Mouse (Mus musculus) stomach, postnatal 0 days (tissue): ENCODE results near the gene Mettl1.

Experiments used
- CTCF ChIP-seq: IDR thresholded peaks from 2 replicates; pipeline ENCODE4 v1.5.1; 2016; ENCODE audit warnings: antibody characterized with exemption, low read depth, mild to moderate bottlenecking, moderate library complexity
- EP300 ChIP-seq: optimal IDR thresholded peaks from 2 replicates; pipeline ENCODE3; 2016; ENCODE audit warnings: antibody characterized with exemption

DNA sequence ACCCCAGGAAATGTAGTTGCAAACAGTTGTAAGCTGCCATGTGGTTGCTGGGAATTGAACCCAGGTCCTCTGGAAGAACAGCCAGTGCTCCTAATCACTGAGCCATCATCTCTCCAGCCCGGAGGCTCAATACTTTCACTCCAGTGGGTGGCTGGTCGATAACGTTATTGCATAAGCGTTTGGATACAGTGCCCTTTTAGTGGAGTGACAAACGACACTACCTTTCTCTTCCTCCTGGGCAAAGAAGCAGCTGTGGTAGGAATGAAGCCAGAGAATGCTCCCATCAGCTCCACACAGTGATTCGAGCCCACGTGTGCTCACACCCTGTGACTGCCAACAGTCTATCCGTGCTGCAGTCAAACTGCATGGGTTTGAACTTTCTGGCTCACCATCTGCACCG, 30.0 kb downstream of the Mettl1 start:
- TF ChIP-seq CTCF (no peak), EP300 (no peak)
